Mouse (Mus musculus): Measurements from ENCODE around the gene Slc31a2.
A peak's percentile ranks its signal among the peaks of the same experiment; 100 is the strongest.

Slc31a2 gene

GRCm38 (mm10) chr4:62316456-62316855 is 54.1 kb downstream of the Slc31a2 start:
- DNase-seq (ENCODE audit: low read depth, low spot score) = no peak

GRCm38 (mm10) chr4:62318294-62318693 is 55.9 kb downstream of the Slc31a2 start:
- no peak for DNase-seq (ENCODE audit: low read depth, low spot score)

- DNase-seq (ENCODE audit: low read depth, low spot score) = no peak
Observed at GRCm38 (mm10) chr4:62322684-62323083, 60.3 kb downstream of the Slc31a2 start.

- no peak for DNase-seq (ENCODE audit: low read depth, low spot score)
Observed at GRCm38 (mm10) chr4:62326111-62326510, 63.7 kb downstream of the Slc31a2 start.

- no peak for DNase-seq (ENCODE audit: low read depth, low spot score)
Observed at GRCm38 (mm10) chr4:62328941-62329660, 66.7 kb downstream of the Slc31a2 start.

GRCm38 (mm10) chr4:62331977-62332376 is 69.6 kb downstream of the Slc31a2 start:
- no peak for DNase-seq (ENCODE audit: low read depth, low spot score)

- DNase-seq (ENCODE audit: low read depth, low spot score) = no peak
Observed at GRCm38 (mm10) chr4:62338536-62338935, 76.2 kb downstream of the Slc31a2 start.

GRCm38 (mm10) chr4:62344000-62344399 is 81.6 kb downstream of the Slc31a2 start:
- peak; percentile 22 for DNase-seq (ENCODE audit: low read depth, low spot score)

GRCm38 (mm10) chr4:62345827-62346226 is 83.5 kb downstream of the Slc31a2 start:
- DNase-seq (ENCODE audit: low read depth, low spot score) = no peak

GRCm38 (mm10) chr4:62347605-62348328 is 85.4 kb downstream of the Slc31a2 start:
- DNase-seq (ENCODE audit: low read depth, low spot score) = no peak
